Mouse (Mus musculus): ENCODE data around the gene Angptl2. TPM values are rescaled to one million over a fixed set of nuclear protein-coding genes. Genes with fewer than 3 reads are reported as not detected.

The Angptl2 gene
- total and polyA plus RNA-seq, 3 experiments, result 0.04 to 0.21 TPM; not detected in 1

DNA sequence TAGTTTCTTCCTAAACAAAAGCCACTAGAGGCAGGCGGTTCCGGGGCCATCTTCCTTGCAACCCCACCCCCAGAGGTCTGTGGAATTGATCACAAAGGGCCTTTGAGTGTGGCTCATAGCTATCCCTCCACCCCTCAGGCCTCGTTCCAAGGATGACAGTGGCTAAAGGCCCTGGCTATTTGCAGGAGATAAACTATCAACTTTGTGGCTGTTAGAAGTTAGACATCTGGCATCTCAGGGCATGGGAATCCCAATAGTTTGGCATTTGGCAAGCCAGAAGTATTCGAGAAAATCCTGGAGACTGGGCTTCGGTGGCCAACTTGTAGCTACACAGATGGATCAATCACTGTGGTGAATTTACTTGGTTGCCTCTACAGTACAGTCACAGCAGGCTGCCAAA lies 18.0 kb downstream of the Angptl2 start:
- Histone ChIP-seq H3K79me2 (replicated peaks; ENCODE audit: control insufficient read depth, extremely low read depth, insufficient read depth, poor library complexity, severe bottlenecking) (no peaks in the 10 kb centered on the region), H3K9me3 (replicated peaks; ENCODE audit: low read length) (no peaks in the 10 kb centered on the region), H3K4me3 (replicated peaks in 1 of 3; ENCODE audit: low read depth in 2 of 3, low read length in 2 of 3, poor library complexity in 1 of 3) (no peak overlapping the region), H3K36me3 (replicated peaks in 1 of 2; ENCODE audit: control insufficient read depth in 1 of 2, insufficient read depth in 1 of 2, low read length in 1 of 2) (peaks cover 0 to 2% of the 10 kb centered on the region in 2 experiments), H3K4me2 (ENCODE audit: insufficient read depth, low read depth, poor library complexity, severe bottlenecking) (no peak overlapping the region), H3K4me1 (ENCODE audit: control insufficient read depth in 1 of 2, insufficient read depth in 2 of 2) (peaks cover 0 to 7% of the 10 kb centered on the region in 2 experiments; a peak in 2 of 4 replicates), H3K27ac (ENCODE audit: insufficient read depth, low read depth) (no peak overlapping the region), H3K27me3 (replicated peaks) (no peaks in the 10 kb centered on the region), H3K9ac (ENCODE audit: insufficient read depth, low read depth) (no peak overlapping the region)
- in situ Hi-C loops (cut with MboI; ENCODE audit: low pct_ligation_motif_present, low pct_unique_long_range_greater_than_20kb, low sequenced_read_pairs) (loop anchor here (5.0 to 10.0 kb wide), 2 partner anchors 77 to 179 kb away; no protein-coding TSS in a partner anchor), dilution Hi-C loops (cut with MboI; ENCODE audit: extremely low pct_ligation_motif_present, extremely low pct_unique_long_range_greater_than_20kb, low sequenced_read_pairs) (no loop called here)
- no peak for DNase-seq (ENCODE audit: extremely low read depth)
- TF ChIP-seq POLR2AphosphoS2 (IDR thresholded peaks at IDR 0.05; ENCODE audit: low read depth, low read length) (no peak), EP300 (IDR thresholded peaks at IDR 0.05; ENCODE audit: low read length) (no peak), MEF2A (IDR thresholded peaks at IDR 0.05; ENCODE audit: borderline replicate concordance, low read depth, low read length) (no peak), MAZ (IDR thresholded peaks at IDR 0.05; ENCODE audit: low read depth, low read length) (no peak), CHD2 (IDR thresholded peaks at IDR 0.05; ENCODE audit: low read length) (no peak), TBP (conservative IDR thresholded peaks at IDR 0.05; ENCODE audit: low read depth, low read length) (no peak), NELFE (IDR thresholded peaks at IDR 0.05; ENCODE audit: low read depth, low read length) (no peak), MXI1 (IDR thresholded peaks at IDR 0.05; ENCODE audit: low read depth, low read length) (no peak), NRF1 (IDR thresholded peaks at IDR 0.05; ENCODE audit: low read depth, low read length) (no peak), MYC (IDR thresholded peaks at IDR 0.05; ENCODE audit: low read depth, low read length) (no peak), BHLHE40 (IDR thresholded peaks at IDR 0.05; ENCODE audit: low read depth, low read length) (no peak), ZMIZ1 (IDR thresholded peaks at IDR 0.05; ENCODE audit: low read depth, low read length) (no peak), E2F4 (IDR thresholded peaks at IDR 0.05; ENCODE audit: insufficient replicate concordance, low read depth, low read length) (no peak), JUND (conservative IDR thresholded peaks at IDR 0.05; ENCODE audit: low read depth, low read length) (no peak), ETS1 (conservative IDR thresholded peaks at IDR 0.05; ENCODE audit: low read depth, low read length) (no peak)

DNA sequence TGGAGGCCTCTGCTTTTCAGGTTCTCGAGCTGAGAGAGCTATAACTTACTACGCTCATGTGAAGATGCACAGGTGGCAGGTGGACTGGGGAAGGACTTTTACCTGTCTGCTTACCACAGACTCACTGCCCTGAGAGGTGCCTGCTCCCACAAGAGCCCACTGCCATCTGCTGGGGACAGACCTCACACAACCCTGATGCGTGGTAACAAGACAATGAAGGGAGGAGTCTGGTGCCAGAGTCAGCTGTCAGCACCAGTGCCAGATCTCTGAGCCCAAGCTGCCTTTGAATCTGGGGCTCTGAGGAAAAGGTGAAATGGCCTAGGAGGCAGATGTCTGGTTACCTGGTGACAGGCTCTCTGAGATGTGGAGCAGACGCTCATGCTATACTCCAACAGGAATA lies 19.0 kb downstream of the Angptl2 start:
- peaks cover 0 to 7% of the 10 kb centered on the region in 2 experiments; a peak in 2 of 4 replicates for H3K4me1 ChIP-seq (ENCODE audit: control insufficient read depth in 1 of 2, insufficient read depth in 2 of 2)
- no peak overlapping the region for H3K4me2 ChIP-seq (ENCODE audit: insufficient read depth, low read depth, poor library complexity, severe bottlenecking)
- H3K27ac ChIP-seq (ENCODE audit: insufficient read depth, low read depth), result no peak overlapping the region
- dilution Hi-C loops (cut with MboI; ENCODE audit: extremely low pct_ligation_motif_present, extremely low pct_unique_long_range_greater_than_20kb, low sequenced_read_pairs) (no loop called here), in situ Hi-C loops (cut with MboI; ENCODE audit: low pct_ligation_motif_present, low pct_unique_long_range_greater_than_20kb, low sequenced_read_pairs) (loop anchor here (5.0 to 10.0 kb wide), 2 partner anchors 78 to 180 kb away; no protein-coding TSS in a partner anchor)
- H3K9me3 ChIP-seq (replicated peaks; ENCODE audit: low read length), result no peaks in the 10 kb centered on the region
- H3K27me3 ChIP-seq (replicated peaks), result no peaks in the 10 kb centered on the region
- peaks cover 0 to 2% of the 10 kb centered on the region in 2 experiments for H3K36me3 ChIP-seq (replicated peaks in 1 of 2; ENCODE audit: control insufficient read depth in 1 of 2, insufficient read depth in 1 of 2, low read length in 1 of 2)
- DNase-seq (ENCODE audit: extremely low read depth), result no peak
- H3K4me3 ChIP-seq (replicated peaks in 1 of 3; ENCODE audit: low read depth in 2 of 3, low read length in 2 of 3, poor library complexity in 1 of 3), result no peak overlapping the region
- no peaks in the 10 kb centered on the region for H3K79me2 ChIP-seq (replicated peaks; ENCODE audit: control insufficient read depth, extremely low read depth, insufficient read depth, poor library complexity, severe bottlenecking)
- no peak overlapping the region for H3K9ac ChIP-seq (ENCODE audit: insufficient read depth, low read depth)
- TF ChIP-seq SMC3 (IDR thresholded peaks at IDR 0.05; ENCODE audit: low read depth, low read length) (peak; percentile 32; the same call in 1 of the 2 replicates), ETS1 (conservative IDR thresholded peaks at IDR 0.05; ENCODE audit: low read depth, low read length) (no peak), CTCF (conservative IDR thresholded peaks at IDR 0.05 in 1 of 2, IDR thresholded peaks at IDR 0.05 in 1 of 2; ENCODE audit: low read depth in 2 of 2, low read length in 2 of 2) (peak in 1 of 2 experiments; percentile 35; a peak in 2 of 4 replicates), MAZ (IDR thresholded peaks at IDR 0.05; ENCODE audit: low read depth, low read length) (no peak), BHLHE40 (IDR thresholded peaks at IDR 0.05; ENCODE audit: low read depth, low read length) (no peak), USF2 (conservative IDR thresholded peaks at IDR 0.05; ENCODE audit: low read depth, low read length) (no peak), RAD21 (IDR thresholded peaks at IDR 0.05; ENCODE audit: low read depth, low read length) (peak; percentile 10)
